Mouse (Mus musculus) stomach, embryonic 16.5 days (tissue): Measurements from ENCODE around the gene Zrsr1. TPM values are rescaled to one million over a fixed set of nuclear protein-coding genes. Genes with fewer than 3 reads are reported as not detected.

Source experiments
- ATAC-seq: fragments of 200-750 bp; cut with Nextera tagmentation; 2 replicates; pipeline ENCODE4 v1.8.0; 2017; ENCODE audit warnings: moderate number of reproducible peaks, moderate TSS enrichment; ENCODE audit not compliant: insufficient read depth, low FRiP score
- H3K27ac ChIP-seq: fragments of 300-500 bp; sonication (generic); 2 replicates; pipeline ENCODE4 v1.5.1; 2014; ENCODE audit warnings: low read length
- H3K27me3 ChIP-seq: fragments of 300-500 bp; sonication (generic); 2 replicates; pipeline ENCODE4 v1.6.1; 2014; ENCODE audit warnings: low read length, control low read depth, mixed read lengths; ENCODE audit not compliant: control insufficient read depth, insufficient read depth
- H3K36me3 ChIP-seq: fragments of 300-500 bp; sonication (generic); 2 replicates; pipeline ENCODE4 v1.6.1; 2014; ENCODE audit warnings: low read length; ENCODE audit not compliant: control insufficient read depth, insufficient read depth
- H3K4me1 ChIP-seq: fragments of 300-500 bp; sonication (generic); 2 replicates; pipeline ENCODE4 v1.6.1; 2014; ENCODE audit warnings: low read length, control low read depth, mixed read lengths; ENCODE audit not compliant: control insufficient read depth, insufficient read depth
- H3K4me2 ChIP-seq: fragments of 300-500 bp; sonication (generic); 2 replicates; pipeline ENCODE4 v1.6.1; 2014; ENCODE audit warnings: low read depth, low read length, mixed read lengths
- H3K4me3 ChIP-seq: fragments of 300-500 bp; sonication (generic); replicated peaks from 2 replicates; pipeline ENCODE4 v1.5.1; 2014; ENCODE audit warnings: mild to moderate bottlenecking, low read length
- H3K9ac ChIP-seq: fragments of 300-500 bp; sonication (generic); 2 replicates; pipeline ENCODE4 v1.6.1; 2014; ENCODE audit warnings: low read length
- H3K9me3 ChIP-seq: fragments of 300-500 bp; sonication (generic); replicated peaks from 2 replicates; pipeline ENCODE4 v1.6.1; 2016; ENCODE audit warnings: low read length, control low read depth; ENCODE audit not compliant: control insufficient read depth
- WGBS: fragments of 180-500 bp; shearing (Covaris S2); extraction: QIAGEN DNeasy Blood & Tissue Kit; methylation state at CpG from one replicate; pipeline ENCODE4 v1.1.7; 2014; 5-methylcytosine and 5-hydroxymethylcytosine counted together
- polyA plus RNA-seq: library from polyadenylated mRNA; unstranded; fragments of >200 nt; fragmentation: Nextera tagmentation; extraction: Ambion mirVana; gene quantifications from 2 replicates; pipeline ENCODE4 v1.2.1, GENCODE M21; 2015

Zrsr1 gene
- polyA plus RNA-seq, 1 experiment from 2014 or later: 3.2 TPM

DNA sequence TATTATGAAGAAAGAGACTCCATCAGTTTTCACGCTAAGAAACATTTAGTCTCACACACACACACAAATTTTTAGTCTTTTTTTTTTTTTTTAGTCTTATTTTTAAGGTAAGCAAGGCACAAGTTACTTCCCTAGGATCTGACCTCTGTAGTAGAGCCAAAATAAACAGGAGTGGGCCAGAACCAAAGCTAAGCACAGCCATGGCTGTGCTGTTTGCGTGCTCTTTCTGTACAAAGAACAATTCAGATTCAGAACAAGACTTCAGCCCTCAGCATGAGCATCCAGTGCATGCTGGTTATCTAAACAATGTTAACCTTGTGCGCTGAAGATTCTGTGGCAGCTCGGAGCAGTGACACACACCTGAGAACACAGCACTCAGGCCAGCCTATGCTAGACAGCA, 7.4 kb upstream of the Zrsr1 start:
- 76% methylated on average over 4 of the region's 4 CpGs for WGBS
- no peak overlapping the region for H3K4me3 ChIP-seq
- H3K27me3 ChIP-seq: no peaks in the 10 kb centered on the region
- H3K27ac ChIP-seq: no peak overlapping the region
- H3K9me3 ChIP-seq: peaks cover 7% of the 10 kb centered on the region; the same call in 1 of the 2 replicates
- H3K4me2 ChIP-seq: no peak overlapping the region
- no peak overlapping the region for H3K9ac ChIP-seq
- no peak for ATAC-seq
- no peaks in the 10 kb centered on the region for H3K36me3 ChIP-seq
- H3K4me1 ChIP-seq: no peaks in the 10 kb centered on the region

- no peaks in the 10 kb centered on the region for H3K27me3 ChIP-seq
- H3K4me3 ChIP-seq: no peak overlapping the region
- H3K9ac ChIP-seq: no peak overlapping the region
- 83% methylated on average over 4 of the region's 4 CpGs for WGBS
- no peaks in the 10 kb centered on the region for H3K4me1 ChIP-seq
- H3K9me3 ChIP-seq: peaks cover 7% of the 10 kb centered on the region; the same call in 1 of the 2 replicates
- ATAC-seq: no peak
- H3K4me2 ChIP-seq: no peak overlapping the region
- no peaks in the 10 kb centered on the region for H3K36me3 ChIP-seq
- H3K27ac ChIP-seq: no peak overlapping the region
Measured at GRCm38 (mm10) chr11:22965503-22965902, 6.3 kb upstream of the Zrsr1 start.

DNA sequence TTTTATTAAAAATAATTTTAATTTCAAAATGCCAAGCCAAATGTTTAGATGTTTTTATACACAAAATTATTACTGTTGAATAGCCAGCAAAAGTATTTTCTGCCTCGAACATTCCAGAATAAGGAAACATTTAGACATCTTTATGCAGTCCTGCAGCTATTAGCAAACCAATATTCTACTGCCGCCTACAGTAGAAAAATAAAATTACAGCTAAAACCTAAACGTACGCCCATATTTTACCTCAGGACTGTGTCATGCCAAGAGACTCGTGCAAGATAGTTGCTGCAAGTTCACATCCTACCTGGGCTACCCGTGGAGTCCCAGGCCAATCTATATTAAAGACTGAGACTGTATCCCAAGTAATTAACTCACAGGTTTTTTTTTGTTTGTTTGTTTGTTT, 2.3 kb upstream of the Zrsr1 start:
- ATAC-seq: no peak
- Histone ChIP-seq H3K4me1 (no peaks in the 10 kb centered on the region), H3K4me2 (no peak overlapping the region), H3K4me3 (no peak overlapping the region), H3K27ac (no peak overlapping the region), H3K9ac (no peak overlapping the region), H3K27me3 (no peaks in the 10 kb centered on the region), H3K36me3 (peaks cover 3% of the 10 kb centered on the region; the same call in 1 of the 2 replicates), H3K9me3 (peaks cover 27% of the 10 kb centered on the region)
- 57% methylated on average over 6 of the region's 6 CpGs for WGBS

DNA sequence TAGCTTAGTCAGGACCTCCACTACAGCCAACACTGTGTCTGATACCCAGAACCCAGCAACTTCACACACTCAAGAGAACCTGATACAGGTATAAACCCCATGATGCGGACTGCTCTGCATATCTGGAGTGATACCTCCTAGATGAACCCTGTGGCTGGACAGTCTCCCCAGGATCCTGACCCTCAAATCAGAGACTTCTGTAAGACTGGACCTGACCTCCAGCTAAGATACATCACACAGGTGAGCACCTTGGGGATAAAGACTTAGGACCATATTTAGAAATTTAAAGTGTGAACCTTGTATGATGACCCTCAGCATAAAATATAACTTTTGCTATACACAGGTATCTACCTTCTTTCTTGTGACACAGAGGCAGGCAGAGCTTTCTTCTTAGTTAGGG, 1.3 kb upstream of the Zrsr1 start:
- no peak overlapping the region for H3K4me2 ChIP-seq
- peaks cover 3% of the 10 kb centered on the region; the same call in 1 of the 2 replicates for H3K36me3 ChIP-seq
- WGBS: 93% methylated on average over 1 of the region's 1 CpGs
- no peak overlapping the region for H3K9ac ChIP-seq
- peaks cover 27% of the 10 kb centered on the region for H3K9me3 ChIP-seq
- ATAC-seq: no peak
- no peak overlapping the region for H3K4me3 ChIP-seq
- H3K27me3 ChIP-seq: no peaks in the 10 kb centered on the region
- H3K4me1 ChIP-seq: peaks cover 3% of the 10 kb centered on the region; the same call in 1 of the 2 replicates
- H3K27ac ChIP-seq: no peak overlapping the region

DNA sequence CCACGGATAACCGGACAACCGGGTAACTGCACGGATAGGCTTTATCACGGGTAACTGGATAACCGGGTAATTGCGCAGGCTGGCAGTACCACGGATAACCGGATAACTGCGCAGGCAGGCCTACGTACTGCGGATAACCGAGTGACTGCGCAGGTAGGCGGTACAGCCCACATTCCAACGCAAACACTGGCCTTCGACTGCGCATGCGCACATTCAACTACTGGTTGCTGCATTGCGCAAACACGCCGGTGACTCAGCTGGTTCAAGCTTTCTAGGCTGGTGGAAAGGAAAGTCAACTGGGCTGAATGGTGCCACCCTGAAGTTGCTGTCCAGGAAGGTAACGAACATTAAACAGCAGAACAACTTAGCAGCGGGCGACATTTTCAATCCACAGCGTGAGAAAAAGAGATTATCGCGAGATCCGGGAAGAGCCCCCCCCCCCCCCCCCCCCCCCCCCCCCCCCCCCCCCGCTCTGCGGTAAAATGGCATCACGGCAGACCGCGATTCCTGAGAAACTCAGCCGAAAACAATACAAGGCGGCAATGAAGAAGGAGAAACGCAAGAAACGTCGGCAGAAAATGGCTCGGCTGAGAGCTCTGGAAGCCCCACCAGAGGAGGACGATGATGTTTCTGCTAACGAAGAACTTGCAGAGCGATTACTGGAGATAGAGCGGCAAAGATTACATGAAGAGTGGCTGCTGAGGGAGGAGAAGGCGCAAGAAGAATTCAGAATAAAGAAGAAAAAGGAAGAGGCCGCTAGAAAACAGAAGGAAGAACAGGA, 1.1 kb downstream of the Zrsr1 start:
- Histone ChIP-seq H3K27ac (peak overlapping the region; percentile 87), H3K27me3 (no peaks in the 10 kb centered on the region), H3K4me3 (peak overlapping the region; percentile 61), H3K9ac (peak overlapping the region; percentile 69), H3K9me3 (peaks cover 21% of the 10 kb centered on the region), H3K4me1 (peaks cover 4% of the 10 kb centered on the region; the same call in 1 of the 2 replicates), H3K4me2 (peak overlapping the region; percentile 73), H3K36me3 (peaks cover 3% of the 10 kb centered on the region; the same call in 1 of the 2 replicates)
- WGBS: 43% methylated on average over 44 of the region's 46 CpGs
- peak; percentile 74 for ATAC-seq

- peak overlapping the region; percentile 87 for H3K27ac ChIP-seq
- H3K36me3 ChIP-seq: peaks cover 3% of the 10 kb centered on the region; the same call in 1 of the 2 replicates
- 55% methylated on average over 14 of the region's 14 CpGs for WGBS
- peaks cover 20% of the 10 kb centered on the region for H3K9me3 ChIP-seq
- H3K4me3 ChIP-seq: peak overlapping the region; percentile 61
- H3K4me2 ChIP-seq: peak overlapping the region; percentile 58
- H3K9ac ChIP-seq: peak overlapping the region; percentile 69
- 0 out of 2 replicates have a peak, but pooled peaks have one; percentile 31 for ATAC-seq
- no peaks in the 10 kb centered on the region for H3K27me3 ChIP-seq
- H3K4me1 ChIP-seq: peaks cover 4% of the 10 kb centered on the region; the same call in 1 of the 2 replicates
Measured at GRCm38 (mm10) chr11:22973599-22973998, 1.8 kb downstream of the Zrsr1 start.

GRCm38 (mm10) chr11:22978215-22978614, 6.4 kb downstream of the Zrsr1 start:
- Histone ChIP-seq H3K9me3 (0 out of 2 replicates have a peak, but pooled peaks cover 3% of the 10 kb centered on the region), H3K4me1 (peaks cover 23% of the 10 kb centered on the region), H3K4me3 (no peak overlapping the region), H3K27ac (no peak overlapping the region), H3K4me2 (no peak overlapping the region), H3K36me3 (peaks cover 2% of the 10 kb centered on the region; the same call in 1 of the 2 replicates), H3K27me3 (no peaks in the 10 kb centered on the region), H3K9ac (no peak overlapping the region)
- WGBS: 89% methylated on average over 3 of the region's 3 CpGs
- ATAC-seq: no peak

DNA sequence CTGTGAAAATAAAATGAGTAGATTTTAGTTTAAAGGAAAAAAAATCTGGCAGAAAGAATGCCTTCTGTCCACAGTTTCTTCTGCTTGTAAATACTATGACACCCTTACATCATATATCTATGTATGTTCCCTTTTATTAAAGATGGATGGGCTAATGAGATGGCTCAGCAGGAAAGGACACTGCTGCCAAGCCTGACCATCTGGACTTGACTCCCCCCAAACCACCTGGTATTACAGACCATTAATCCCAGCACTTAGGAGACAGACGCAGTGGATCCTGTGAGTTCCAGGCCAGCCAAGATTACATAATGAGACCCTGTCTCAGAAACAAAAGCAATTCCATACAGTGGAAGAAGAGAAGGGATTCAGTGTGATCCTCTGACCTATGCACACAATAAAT, 6.9 kb downstream of the Zrsr1 start:
- Histone ChIP-seq H3K4me3 (no peak overlapping the region), H3K4me1 (peaks cover 23% of the 10 kb centered on the region), H3K4me2 (no peak overlapping the region), H3K27me3 (no peaks in the 10 kb centered on the region), H3K36me3 (no peaks in the 10 kb centered on the region), H3K27ac (no peak overlapping the region), H3K9me3 (no peaks in the 10 kb centered on the region), H3K9ac (no peak overlapping the region)
- WGBS: 61% methylated on average over 1 of the region's 1 CpGs
- no peak for ATAC-seq

DNA sequence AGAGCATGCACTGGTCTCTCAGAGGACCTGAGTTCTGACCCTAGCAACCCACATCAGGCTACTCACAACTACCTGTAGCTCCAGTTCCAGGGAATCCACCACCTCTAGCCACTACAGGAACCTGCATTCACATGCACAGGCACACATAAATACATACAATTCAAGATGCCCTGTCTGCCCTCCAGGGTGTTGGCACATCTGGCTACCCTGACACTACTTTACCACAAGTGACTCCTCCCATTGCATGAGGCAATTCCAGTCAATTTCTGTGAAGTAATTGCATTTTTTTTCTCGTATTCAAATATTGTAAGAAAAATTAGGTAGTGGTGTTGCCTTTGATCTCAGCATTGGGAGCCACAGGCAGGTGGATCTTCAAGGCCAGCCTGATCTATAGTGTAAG, 7.4 kb downstream of the Zrsr1 start:
- no peaks in the 10 kb centered on the region for H3K27me3 ChIP-seq
- peaks cover 23% of the 10 kb centered on the region for H3K4me1 ChIP-seq
- no peak overlapping the region for H3K27ac ChIP-seq
- H3K9me3 ChIP-seq: no peaks in the 10 kb centered on the region
- no peak overlapping the region for H3K4me3 ChIP-seq
- WGBS: 76% methylated on average over 1 of the region's 1 CpGs
- ATAC-seq: no peak
- H3K4me2 ChIP-seq: no peak overlapping the region
- no peaks in the 10 kb centered on the region for H3K36me3 ChIP-seq
- H3K9ac ChIP-seq: no peak overlapping the region
